Mouse (Mus musculus) intestine, embryonic 15.5 days (tissue): ENCODE measurements around the gene Mmp7. TPM values are rescaled to one million over a fixed set of nuclear protein-coding genes. Genes with fewer than 3 reads are reported as not detected.

Source experiments
- ATAC-seq: fragments of 200-750 bp; cut with Nextera tagmentation; 2 replicates; pipeline ENCODE4 v1.8.0; 2017; ENCODE audit warnings: moderate TSS enrichment, moderate library complexity
- H3K27ac ChIP-seq: fragments of 300-500 bp; sonication (generic); 2 replicates; pipeline ENCODE4 v1.5.1; 2015; ENCODE audit warnings: mild to moderate bottlenecking, inconsistent platforms
- H3K27me3 ChIP-seq: fragments of 300-500 bp; sonication (generic); replicated peaks from 2 replicates; pipeline ENCODE4 v1.6.1; 2015; ENCODE audit warnings: inconsistent platforms
- H3K36me3 ChIP-seq: fragments of 300-500 bp; sonication (generic); 2 replicates; pipeline ENCODE4 v1.6.1; 2015; ENCODE audit warnings: inconsistent platforms
- H3K4me1 ChIP-seq: fragments of 300-500 bp; sonication (generic); replicated peaks from 2 replicates; pipeline ENCODE4 v1.6.1; 2015; ENCODE audit warnings: inconsistent platforms
- H3K4me2 ChIP-seq: fragments of 300-500 bp; sonication (generic); replicated peaks from 2 replicates; pipeline ENCODE4 v1.6.1; 2015; ENCODE audit warnings: mild to moderate bottlenecking, inconsistent platforms
- H3K4me3 ChIP-seq: fragments of 300-500 bp; sonication (generic); replicated peaks from 2 replicates; pipeline ENCODE4 v1.5.1; 2015; ENCODE audit warnings: inconsistent platforms
- H3K9ac ChIP-seq: fragments of 300-500 bp; sonication (generic); 2 replicates; pipeline ENCODE4 v1.6.1; 2015; ENCODE audit warnings: inconsistent platforms
- H3K9me3 ChIP-seq: fragments of 300-500 bp; sonication (generic); 2 replicates; pipeline ENCODE4 v1.6.1; 2016; ENCODE audit warnings: inconsistent platforms
- WGBS: fragments of 180-500 bp; shearing (Covaris S2); methylation state at CpG from one replicate; pipeline ENCODE4 v1.1.7; 2015; 5-methylcytosine and 5-hydroxymethylcytosine counted together
- polyA plus RNA-seq: library from polyadenylated mRNA; unstranded; fragments of >200 nt; fragmentation: Nextera tagmentation; extraction: Ambion mirVana; gene quantifications from 2 replicates; pipeline ENCODE4 v1.2.1, GENCODE M21; 2015

The Mmp7 gene
- 0.58 and 0.88 TPM in 2 replicates for polyA plus RNA-seq

GRCm38 (mm10) chr9:7691790-7692189 lies at the start of gene Mmp7:
Gene Mmp7, plus strand, starts transcription at chr9:7692090.
- Histone ChIP-seq H3K27me3 (no peaks in the 10 kb centered on the region), H3K9ac (no peak within 1 kb of the TSS), H3K9me3 (no peaks in the 10 kb centered on the region), H3K27ac (no peak within 1 kb of the TSS), H3K4me3 (no peak within 1 kb of the TSS), H3K4me2 (no peak within 1 kb of the TSS), H3K36me3 (no peaks in the 10 kb centered on the region), H3K4me1 (0 out of 2 replicates have a peak, but pooled peaks cover 4% of the 10 kb centered on the region)
- 0 out of 2 replicates have a peak, but pooled peaks have one; percentile 61 for ATAC-seq
- WGBS = 59% methylated on average over 1 of the region's 1 CpGs

GRCm38 (mm10) chr9:7647901-7648300 lies 44.0 kb upstream of the Mmp7 start:
- Histone ChIP-seq H3K9ac (no peak overlapping the region), H3K4me2 (no peak overlapping the region), H3K4me1 (no peaks in the 10 kb centered on the region), H3K27ac (no peak overlapping the region), H3K27me3 (no peaks in the 10 kb centered on the region), H3K4me3 (no peak overlapping the region), H3K9me3 (no peaks in the 10 kb centered on the region), H3K36me3 (no peaks in the 10 kb centered on the region)
- no peak for ATAC-seq
- 93% methylated on average over 3 of the region's 3 CpGs for WGBS

DNA sequence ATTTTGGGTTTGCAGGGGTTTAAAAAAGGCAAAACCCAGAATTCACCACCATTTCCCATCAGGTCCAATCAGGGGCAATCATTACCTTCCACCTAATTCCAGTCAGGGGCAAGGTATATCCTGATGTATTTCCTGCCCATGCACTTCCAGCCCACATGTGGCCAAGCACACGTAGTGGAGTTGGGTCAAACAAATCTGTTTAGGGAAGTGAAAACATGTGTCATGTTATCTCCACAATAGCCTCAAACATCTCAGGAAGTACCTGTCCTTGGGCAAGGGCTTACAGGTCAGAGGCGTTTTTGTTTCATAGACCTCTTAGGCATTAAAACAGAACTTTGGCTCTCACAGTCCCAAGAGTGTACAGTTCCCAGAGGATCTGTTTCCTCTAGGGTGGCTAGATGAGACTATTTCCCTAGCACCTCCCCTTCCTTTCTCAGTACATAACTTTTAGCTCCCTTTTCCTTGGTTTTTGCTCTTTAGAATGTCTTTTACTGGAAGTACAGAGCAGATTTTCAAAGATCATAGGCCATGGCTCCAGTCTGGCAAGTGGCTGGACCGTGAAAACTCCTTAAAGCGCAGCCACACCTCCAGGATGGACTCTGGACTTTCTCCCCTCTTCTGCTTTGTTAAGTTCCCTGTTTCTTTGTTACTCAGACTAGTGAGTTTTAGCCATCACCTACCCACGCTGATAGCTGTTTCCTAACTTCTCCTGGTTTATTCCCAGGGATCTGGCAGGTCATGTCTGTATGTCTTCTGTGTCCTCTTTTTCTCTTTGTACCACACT lies 41.3 kb upstream of the Mmp7 start:
- no peak overlapping the region for H3K4me3 ChIP-seq
- H3K27me3 ChIP-seq = no peaks in the 10 kb centered on the region
- no peaks in the 10 kb centered on the region for H3K4me1 ChIP-seq
- H3K4me2 ChIP-seq = no peak overlapping the region
- 56% methylated on average over 5 of the region's 5 CpGs for WGBS
- H3K9ac ChIP-seq = no peak overlapping the region
- H3K36me3 ChIP-seq = no peaks in the 10 kb centered on the region
- no peaks in the 10 kb centered on the region for H3K9me3 ChIP-seq
- peak; percentile 85 for ATAC-seq
- H3K27ac ChIP-seq = no peak overlapping the region

DNA sequence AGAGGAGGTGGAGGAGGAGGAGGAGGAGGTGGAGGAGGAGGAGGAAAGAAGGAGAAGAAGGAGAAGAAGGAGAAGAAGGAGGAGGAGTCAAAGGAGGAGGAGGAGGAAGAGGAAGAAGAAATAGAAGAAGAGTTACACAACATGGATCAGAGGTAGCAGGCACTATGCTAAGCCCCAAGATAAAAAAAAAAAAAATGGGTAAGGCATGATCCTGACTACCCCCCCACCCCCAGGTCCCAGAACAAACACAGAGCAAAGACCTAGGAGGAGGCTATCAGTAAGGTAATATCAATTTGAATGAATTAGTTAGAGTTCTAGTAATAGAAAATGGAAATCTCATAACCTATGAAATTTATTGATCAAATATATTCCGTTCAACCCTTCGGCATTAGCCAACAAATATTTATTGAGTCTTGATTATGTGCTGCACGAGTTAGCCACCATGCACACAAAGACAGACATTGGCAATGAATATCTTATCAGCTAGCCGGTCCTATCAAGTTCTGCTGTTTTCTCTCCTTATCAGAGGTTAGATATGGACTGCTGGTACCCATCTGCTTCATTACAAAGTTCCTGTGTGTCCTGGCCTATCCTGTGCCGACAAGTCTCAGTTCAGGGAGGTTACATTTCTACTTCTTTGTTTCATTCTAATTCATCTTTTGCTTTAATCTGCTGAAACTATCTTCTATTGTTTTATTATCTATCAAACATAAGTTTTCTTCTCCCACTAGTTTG lies 39.4 kb upstream of the Mmp7 start:
- Histone ChIP-seq H3K4me2 (no peak overlapping the region), H3K9ac (no peak overlapping the region), H3K9me3 (no peaks in the 10 kb centered on the region), H3K27ac (no peak overlapping the region), H3K27me3 (no peaks in the 10 kb centered on the region), H3K4me3 (no peak overlapping the region), H3K4me1 (no peaks in the 10 kb centered on the region), H3K36me3 (no peaks in the 10 kb centered on the region)
- peak; percentile 84 for ATAC-seq
- WGBS = 63% methylated on average over 5 of the region's 5 CpGs

DNA sequence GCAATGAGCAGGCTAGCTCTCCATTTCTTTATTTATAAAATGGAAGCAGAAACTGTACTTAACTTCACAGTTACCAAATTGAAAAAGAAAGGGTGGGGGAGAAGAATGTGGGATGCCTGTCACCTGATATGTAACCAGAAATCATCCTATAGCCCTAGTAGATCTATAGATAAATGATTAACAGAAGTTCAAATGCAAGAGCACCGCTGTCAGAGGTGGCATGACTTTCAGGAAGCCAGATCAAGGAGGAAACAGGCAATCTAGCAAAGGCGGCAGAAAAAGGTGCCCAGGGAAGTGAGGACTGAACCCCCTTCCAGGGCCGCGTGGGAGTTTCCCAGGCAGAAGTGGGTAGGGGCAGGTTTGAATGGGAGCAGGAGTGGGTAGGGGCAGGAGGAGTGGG lies 33.9 kb upstream of the Mmp7 start:
- Histone ChIP-seq H3K27ac (no peak overlapping the region), H3K4me2 (peak overlapping the region; percentile 29), H3K4me3 (no peak overlapping the region), H3K4me1 (no peaks in the 10 kb centered on the region), H3K36me3 (no peaks in the 10 kb centered on the region), H3K9ac (no peak overlapping the region), H3K27me3 (no peaks in the 10 kb centered on the region), H3K9me3 (no peaks in the 10 kb centered on the region)
- 60% methylated on average over 4 of the region's 4 CpGs for whole genome bisulfite sequencing
- ATAC-seq = peak; percentile 86

- Histone ChIP-seq H3K36me3 (no peaks in the 10 kb centered on the region), H3K27me3 (no peaks in the 10 kb centered on the region), H3K27ac (no peak overlapping the region), H3K4me3 (no peak overlapping the region), H3K9me3 (no peaks in the 10 kb centered on the region), H3K4me2 (no peak overlapping the region), H3K4me1 (no peaks in the 10 kb centered on the region), H3K9ac (no peak overlapping the region)
- ATAC-seq = peak; percentile 16; the same call in 1 of the 2 replicates
- WGBS = 68% methylated on average over 6 of the region's 6 CpGs
Observed at GRCm38 (mm10) chr9:7659469-7660020, 32.3 kb upstream of the Mmp7 start.

DNA sequence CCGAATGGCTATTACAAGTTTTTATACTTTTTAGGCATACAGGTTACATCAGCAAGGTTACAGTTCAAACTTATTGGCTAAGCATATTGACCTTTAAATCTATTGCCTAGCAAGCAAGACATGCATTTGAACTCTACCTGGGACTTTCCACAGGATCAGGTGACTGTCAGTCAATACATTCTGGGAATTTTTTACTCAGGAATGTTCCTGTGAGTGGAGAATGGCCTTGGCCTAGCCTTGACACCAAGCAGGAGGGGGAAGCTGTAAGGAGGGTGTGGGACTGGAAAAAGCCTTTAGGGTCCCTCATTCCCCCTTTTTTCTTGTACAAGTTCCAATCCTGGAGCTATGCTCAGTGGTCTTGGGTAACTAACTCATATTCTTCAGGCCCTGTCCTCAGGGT lies 30.5 kb upstream of the Mmp7 start:
- Histone ChIP-seq H3K9ac (no peak overlapping the region), H3K9me3 (no peaks in the 10 kb centered on the region), H3K4me1 (no peaks in the 10 kb centered on the region), H3K4me3 (no peak overlapping the region), H3K36me3 (no peaks in the 10 kb centered on the region), H3K27me3 (no peaks in the 10 kb centered on the region), H3K27ac (no peak overlapping the region), H3K4me2 (no peak overlapping the region)
- 91% methylated on average over 1 of the region's 1 CpGs for WGBS
- ATAC-seq = no peak

GRCm38 (mm10) chr9:7669674-7670073 lies 22.2 kb upstream of the Mmp7 start:
- Histone ChIP-seq H3K4me1 (no peaks in the 10 kb centered on the region), H3K9me3 (no peaks in the 10 kb centered on the region), H3K9ac (no peak overlapping the region), H3K36me3 (no peaks in the 10 kb centered on the region), H3K27me3 (no peaks in the 10 kb centered on the region), H3K4me3 (no peak overlapping the region), H3K27ac (no peak overlapping the region), H3K4me2 (no peak overlapping the region)
- 89% methylated on average over 1 of the region's 1 CpGs for WGBS
- no peak for ATAC-seq

GRCm38 (mm10) chr9:7672985-7673384 lies 18.9 kb upstream of the Mmp7 start:
- H3K27ac ChIP-seq = no peak overlapping the region

GRCm38 (mm10) chr9:7678154-7678837 lies 13.6 kb upstream of the Mmp7 start:
- H3K4me1 ChIP-seq = no peaks in the 10 kb centered on the region
- no peaks in the 10 kb centered on the region for H3K36me3 ChIP-seq
- no peak overlapping the region for H3K4me3 ChIP-seq
- no peaks in the 10 kb centered on the region for H3K27me3 ChIP-seq
- no peak for ATAC-seq
- no peaks in the 10 kb centered on the region for H3K9me3 ChIP-seq
- no peak overlapping the region for H3K27ac ChIP-seq
- WGBS = 78% methylated on average over 2 of the region's 2 CpGs
- H3K4me2 ChIP-seq = no peak overlapping the region
- no peak overlapping the region for H3K9ac ChIP-seq

More at GRCm38 (mm10) chr9:7672985-7673384, 18.9 kb upstream of the Mmp7 start:
- no peaks in the 10 kb centered on the region for H3K36me3 ChIP-seq
- WGBS = 82% methylated on average over 9 of the region's 9 CpGs
- H3K9ac ChIP-seq = no peak overlapping the region
- H3K27me3 ChIP-seq = no peaks in the 10 kb centered on the region
- H3K4me3 ChIP-seq = no peak overlapping the region
- no peaks in the 10 kb centered on the region for H3K9me3 ChIP-seq
- no peak for ATAC-seq
- no peak overlapping the region for H3K4me2 ChIP-seq
- no peaks in the 10 kb centered on the region for H3K4me1 ChIP-seq

- 69% methylated on average over 9 of the region's 9 CpGs for whole genome bisulfite sequencing
- Histone ChIP-seq H3K4me2 (no peak overlapping the region), H3K4me3 (no peak overlapping the region), H3K9me3 (no peaks in the 10 kb centered on the region), H3K9ac (no peak overlapping the region), H3K4me1 (no peaks in the 10 kb centered on the region), H3K27ac (no peak overlapping the region), H3K27me3 (no peaks in the 10 kb centered on the region), H3K36me3 (no peaks in the 10 kb centered on the region)
- ATAC-seq = peak; percentile 66
Observed at GRCm38 (mm10) chr9:7682081-7682618, 9.7 kb upstream of the Mmp7 start.

- Histone ChIP-seq H3K27me3 (no peaks in the 10 kb centered on the region), H3K4me3 (no peak overlapping the region), H3K9me3 (no peaks in the 10 kb centered on the region), H3K9ac (no peak overlapping the region), H3K4me1 (0 out of 2 replicates have a peak, but pooled peaks cover 4% of the 10 kb centered on the region), H3K36me3 (no peaks in the 10 kb centered on the region), H3K4me2 (no peak overlapping the region), H3K27ac (no peak overlapping the region)
- 71% methylated on average over 2 of the region's 2 CpGs for WGBS
- ATAC-seq = no peak
Observed at GRCm38 (mm10) chr9:7686024-7686423, 5.9 kb upstream of the Mmp7 start.
